Mouse (Mus musculus): ENCODE results near the gene Med19. TPM values are rescaled to one million over a fixed set of nuclear protein-coding genes. Genes with fewer than 3 reads are reported as not detected.

Gene Med19
- polyA plus RNA-seq, 1 experiment = 5.1 TPM

DNA sequence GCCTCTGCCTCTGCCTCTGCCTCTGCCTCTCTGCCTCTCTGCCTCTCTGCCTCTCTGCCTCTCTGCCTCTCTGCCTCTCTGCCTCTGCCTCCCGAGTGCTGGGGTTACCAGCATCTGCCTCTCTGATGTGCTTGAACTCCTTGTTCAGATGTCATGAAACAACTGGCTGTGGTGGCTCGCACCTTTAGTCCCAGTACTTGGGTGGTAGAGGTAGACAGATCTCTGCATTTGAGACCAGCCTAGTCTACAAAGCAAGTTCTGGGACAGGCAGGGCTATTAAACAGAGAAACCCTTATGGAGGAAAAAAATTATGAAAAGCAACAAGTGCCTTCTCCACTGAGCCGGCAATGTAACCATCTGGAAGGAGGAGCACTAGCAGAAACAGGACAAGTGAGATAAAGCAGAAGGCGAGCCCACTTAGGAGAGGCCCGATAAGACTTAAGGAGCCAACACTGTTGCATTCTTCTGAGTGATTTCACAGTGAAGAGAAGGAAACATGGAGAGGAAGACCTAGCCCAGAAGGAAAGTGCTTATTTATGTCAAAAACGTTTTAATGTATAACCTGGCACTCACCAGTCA, 4.5 kb downstream of the Med19 start:
- no peak overlapping the region for H3K27ac ChIP-seq (ENCODE audit: insufficient read depth, low read depth, low read length)
- H3K36me3 ChIP-seq (ENCODE audit: control insufficient read depth, insufficient read depth, low read length) = peaks cover 23% of the 10 kb centered on the region
- no peak for TF ChIP-seq POLR2A (IDR thresholded peaks at IDR 0.05; ENCODE audit: low read depth, low read length)
- no peak for TF ChIP-seq CTCF (IDR thresholded peaks at IDR 0.05; ENCODE audit: extremely low read depth, insufficient read length, insufficient replicate concordance, low read depth, low read length)
- no peaks in the 10 kb centered on the region for H3K4me1 ChIP-seq (ENCODE audit: control insufficient read depth, insufficient read depth, insufficient read length, low read length)
- H3K27me3 ChIP-seq (ENCODE audit: control insufficient read depth, insufficient read depth, low read length) = no peaks in the 10 kb centered on the region
- 42% methylated on average over 6 of the region's 6 CpGs for WGBS
- H3K4me3 ChIP-seq (ENCODE audit: low read depth, low read length) = no peak overlapping the region

DNA sequence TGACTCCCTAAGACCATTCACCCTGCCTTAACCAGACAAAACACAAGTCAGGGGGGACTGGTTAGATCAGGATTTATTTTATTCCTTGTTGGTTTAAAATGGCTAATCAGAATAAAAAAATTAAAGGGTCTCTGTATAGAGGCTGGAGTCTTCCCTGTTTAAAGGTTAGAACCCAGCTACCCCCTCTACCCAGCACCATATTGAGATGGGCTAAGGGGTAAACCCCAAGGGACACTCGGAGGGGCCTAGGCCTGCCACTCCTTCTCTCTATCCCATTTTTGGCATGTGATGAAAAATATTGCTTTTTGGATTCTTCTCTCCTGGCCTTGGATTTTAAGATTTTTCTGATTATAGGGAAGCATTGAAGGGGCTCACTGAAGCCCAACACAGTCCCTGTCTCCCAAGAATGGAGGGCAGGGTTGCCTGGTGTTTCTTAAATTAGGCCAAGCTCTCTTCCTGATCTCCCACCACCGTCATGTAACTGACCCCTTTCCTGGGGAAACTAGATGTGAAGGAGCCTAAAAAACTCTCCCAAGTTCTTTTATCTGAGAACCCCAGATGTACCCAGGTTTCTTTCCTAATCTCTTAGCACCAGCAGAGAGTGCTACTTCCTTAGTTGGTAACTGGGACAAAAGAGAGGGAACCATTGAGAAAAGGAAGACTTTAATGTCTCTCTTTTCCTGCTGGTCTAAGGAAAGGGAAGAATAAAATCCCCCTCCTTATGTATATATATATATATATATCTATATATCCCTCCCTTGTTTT, 10.1 kb downstream of the Med19 start:
- Histone ChIP-seq H3K27me3 (ENCODE audit: control insufficient read depth, insufficient read depth, low read length) (no peaks in the 10 kb centered on the region), H3K27ac (ENCODE audit: insufficient read depth, low read depth, low read length) (no peak overlapping the region), H3K36me3 (ENCODE audit: control insufficient read depth, insufficient read depth, low read length) (peaks cover 61% of the 10 kb centered on the region), H3K4me1 (ENCODE audit: control insufficient read depth, insufficient read depth, insufficient read length, low read length) (no peaks in the 10 kb centered on the region), H3K4me3 (ENCODE audit: low read depth, low read length) (no peak overlapping the region)
- TF ChIP-seq POLR2A (IDR thresholded peaks at IDR 0.05; ENCODE audit: low read depth, low read length) (no peak), CTCF (IDR thresholded peaks at IDR 0.05; ENCODE audit: extremely low read depth, insufficient read length, insufficient replicate concordance, low read depth, low read length) (no peak)
- WGBS = 79% methylated on average over 2 of the region's 2 CpGs

DNA sequence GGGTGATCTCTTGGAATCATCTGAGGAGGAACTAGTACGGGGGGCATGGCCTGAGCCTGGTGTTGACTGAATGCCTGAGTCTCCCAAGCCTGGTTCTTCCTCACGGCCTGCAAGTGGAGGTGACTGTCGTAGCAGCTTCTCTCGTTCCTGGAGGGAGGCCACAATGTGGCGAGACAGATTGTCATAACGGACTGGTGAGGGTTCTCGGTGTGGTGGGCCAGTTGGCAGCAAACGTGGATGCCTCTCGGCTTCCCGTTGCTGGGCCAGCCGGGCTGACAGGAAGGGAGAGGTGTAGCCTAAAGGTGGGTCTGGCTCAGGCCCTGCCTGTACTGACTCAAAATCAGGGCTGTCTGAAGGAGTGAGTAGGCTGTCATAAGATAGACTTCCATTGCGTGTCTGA, 11.8 kb downstream of the Med19 start:
- Histone ChIP-seq H3K27me3 (ENCODE audit: control insufficient read depth, insufficient read depth, low read length) (no peaks in the 10 kb centered on the region), H3K4me3 (ENCODE audit: low read depth, low read length) (no peak overlapping the region), H3K27ac (ENCODE audit: insufficient read depth, low read depth, low read length) (no peak overlapping the region), H3K36me3 (ENCODE audit: control insufficient read depth, insufficient read depth, low read length) (peaks cover 72% of the 10 kb centered on the region), H3K4me1 (ENCODE audit: control insufficient read depth, insufficient read depth, insufficient read length, low read length) (no peaks in the 10 kb centered on the region)
- WGBS = 89% methylated on average over 12 of the region's 12 CpGs
- TF ChIP-seq POLR2A (IDR thresholded peaks at IDR 0.05; ENCODE audit: low read depth, low read length) (no peak), CTCF (IDR thresholded peaks at IDR 0.05; ENCODE audit: extremely low read depth, insufficient read length, insufficient replicate concordance, low read depth, low read length) (no peak)

DNA sequence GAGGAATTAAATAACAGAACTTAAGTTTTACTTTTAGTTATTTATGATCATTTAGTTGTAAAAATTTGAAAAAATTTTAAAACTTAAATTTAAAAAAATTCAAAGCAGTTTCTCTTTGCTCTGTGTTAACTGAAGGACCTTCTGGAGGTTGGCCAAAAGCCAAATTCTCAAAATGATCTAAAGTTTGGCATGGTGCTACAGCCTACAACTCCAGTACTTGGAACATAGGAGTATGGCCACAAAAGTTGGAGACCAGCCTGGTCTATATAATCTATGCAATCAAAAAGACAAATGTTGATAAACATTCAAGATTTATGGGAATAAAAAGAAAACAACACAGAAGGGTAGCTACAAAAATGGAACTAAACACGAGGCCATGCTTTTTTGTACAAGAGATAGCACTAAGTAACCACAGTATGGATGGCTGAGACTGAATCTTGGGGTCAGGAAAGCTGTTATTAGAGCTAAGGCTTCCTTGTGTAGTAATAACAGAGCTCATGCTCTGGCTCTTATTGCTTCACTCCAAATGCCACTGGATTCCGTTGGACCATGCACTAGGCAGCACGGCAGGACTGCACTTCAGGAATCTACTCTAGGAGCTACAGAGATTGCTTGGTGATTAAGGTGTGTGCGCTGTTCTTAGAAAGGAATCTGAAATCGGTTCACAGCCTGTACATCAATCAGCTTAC, 16.9 kb downstream of the Med19 start:
- peaks cover 58% of the 10 kb centered on the region for H3K36me3 ChIP-seq (ENCODE audit: control insufficient read depth, insufficient read depth, low read length)
- no peak overlapping the region for H3K27ac ChIP-seq (ENCODE audit: insufficient read depth, low read depth, low read length)

DNA sequence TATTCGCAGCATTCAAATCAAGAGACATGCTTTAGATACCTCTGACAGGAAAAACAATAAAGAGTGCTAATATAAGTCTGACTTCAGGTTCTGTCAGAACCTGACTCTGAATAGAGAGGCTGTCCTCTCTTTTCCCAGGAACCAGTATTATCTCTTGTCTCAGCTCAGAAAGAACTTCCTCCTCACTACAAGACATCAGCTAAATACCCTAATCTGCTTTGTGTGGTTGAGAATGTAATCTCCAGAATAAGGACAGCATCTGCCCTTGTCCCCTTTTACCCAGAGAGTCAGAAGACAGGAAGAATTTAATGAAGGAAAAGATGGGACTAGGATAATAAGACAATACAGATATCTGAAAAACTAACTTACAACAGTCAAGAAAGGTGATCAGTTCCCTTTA, 25.3 kb downstream of the Med19 start:
- WGBS = 88% methylated on average over 1 of the region's 1 CpGs
- Histone ChIP-seq H3K27me3 (ENCODE audit: control insufficient read depth, insufficient read depth, low read length) (no peaks in the 10 kb centered on the region), H3K36me3 (ENCODE audit: control insufficient read depth, insufficient read depth, low read length) (peaks cover 29% of the 10 kb centered on the region), H3K4me3 (ENCODE audit: low read depth, low read length) (no peak overlapping the region), H3K27ac (ENCODE audit: insufficient read depth, low read depth, low read length) (no peak overlapping the region), H3K4me1 (ENCODE audit: control insufficient read depth, insufficient read depth, insufficient read length, low read length) (peaks cover 3% of the 10 kb centered on the region; the same call in 1 of the 2 replicates)
- no peak for TF ChIP-seq CTCF (IDR thresholded peaks at IDR 0.05; ENCODE audit: extremely low read depth, insufficient read length, insufficient replicate concordance, low read depth, low read length)
- TF ChIP-seq POLR2A (IDR thresholded peaks at IDR 0.05; ENCODE audit: low read depth, low read length) = no peak

More for the DNA sequence above, 16.9 kb downstream of the Med19 start:
- no peaks in the 10 kb centered on the region for H3K4me1 ChIP-seq (ENCODE audit: control insufficient read depth, insufficient read depth, insufficient read length, low read length)
- 82% methylated on average over 5 of the region's 5 CpGs for WGBS
- TF ChIP-seq POLR2A (IDR thresholded peaks at IDR 0.05; ENCODE audit: low read depth, low read length) = no peak
- TF ChIP-seq CTCF (IDR thresholded peaks at IDR 0.05; ENCODE audit: extremely low read depth, insufficient read length, insufficient replicate concordance, low read depth, low read length) = no peak
- no peaks in the 10 kb centered on the region for H3K27me3 ChIP-seq (ENCODE audit: control insufficient read depth, insufficient read depth, low read length)
- no peak overlapping the region for H3K4me3 ChIP-seq (ENCODE audit: low read depth, low read length)

DNA sequence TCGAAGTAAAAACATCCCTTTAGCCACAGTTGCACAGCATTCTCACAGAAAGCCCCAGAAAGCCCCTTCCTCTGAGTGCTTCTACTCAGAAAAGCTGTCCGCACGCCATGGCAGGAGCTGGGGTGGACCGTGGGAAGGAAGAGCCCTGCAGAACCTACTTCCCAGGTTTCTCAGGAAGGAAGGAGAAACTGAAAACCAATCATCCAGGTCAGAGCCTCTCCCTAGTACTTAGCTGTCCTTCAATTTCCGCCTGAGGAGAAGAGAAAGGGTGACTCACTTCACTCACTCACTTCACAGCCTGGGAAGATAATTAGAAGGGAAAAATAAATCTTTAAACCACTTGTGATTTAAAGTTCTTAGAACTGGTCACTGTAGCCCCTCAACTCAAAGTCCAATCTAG, 26.1 kb downstream of the Med19 start:
- Histone ChIP-seq H3K27me3 (ENCODE audit: control insufficient read depth, insufficient read depth, low read length) (no peaks in the 10 kb centered on the region), H3K4me3 (ENCODE audit: low read depth, low read length) (no peak overlapping the region), H3K27ac (ENCODE audit: insufficient read depth, low read depth, low read length) (peak overlapping the region; percentile 36; the same call in 1 of the 2 replicates), H3K4me1 (ENCODE audit: control insufficient read depth, insufficient read depth, insufficient read length, low read length) (peaks cover 3% of the 10 kb centered on the region; the same call in 1 of the 2 replicates), H3K36me3 (ENCODE audit: control insufficient read depth, insufficient read depth, low read length) (peaks cover 30% of the 10 kb centered on the region)
- no peak for TF ChIP-seq POLR2A (IDR thresholded peaks at IDR 0.05; ENCODE audit: low read depth, low read length)
- TF ChIP-seq CTCF (IDR thresholded peaks at IDR 0.05; ENCODE audit: extremely low read depth, insufficient read length, insufficient replicate concordance, low read depth, low read length) = no peak
- WGBS = 75% methylated on average over 5 of the region's 5 CpGs

DNA sequence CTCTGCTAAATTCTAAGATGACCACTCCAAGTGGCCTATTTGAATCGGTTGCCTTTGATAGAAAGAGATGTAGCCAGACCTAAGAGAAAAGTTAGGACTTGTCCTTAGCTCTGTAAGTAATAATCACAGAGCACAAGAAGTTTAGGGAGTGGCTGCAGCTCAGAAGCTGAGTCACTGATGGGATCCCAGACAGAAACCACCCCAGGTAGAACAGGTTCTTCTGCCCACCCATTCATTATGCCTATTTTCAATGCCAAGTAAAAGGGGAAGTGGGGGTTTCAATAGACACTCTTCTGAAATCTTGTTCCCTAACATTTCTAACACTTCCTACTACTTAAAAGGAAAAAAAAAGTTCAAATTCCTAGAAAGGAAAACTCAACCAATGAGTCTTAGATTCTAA, 27.1 kb downstream of the Med19 start:
- Histone ChIP-seq H3K36me3 (ENCODE audit: control insufficient read depth, insufficient read depth, low read length) (peaks cover 35% of the 10 kb centered on the region), H3K27me3 (ENCODE audit: control insufficient read depth, insufficient read depth, low read length) (no peaks in the 10 kb centered on the region), H3K4me3 (ENCODE audit: low read depth, low read length) (no peak overlapping the region), H3K4me1 (ENCODE audit: control insufficient read depth, insufficient read depth, insufficient read length, low read length) (peaks cover 3% of the 10 kb centered on the region; the same call in 1 of the 2 replicates), H3K27ac (ENCODE audit: insufficient read depth, low read depth, low read length) (no peak overlapping the region; the same call in 1 of the 2 replicates)
- WGBS = 53% methylated on average over 1 of the region's 1 CpGs
- TF ChIP-seq POLR2A (IDR thresholded peaks at IDR 0.05; ENCODE audit: low read depth, low read length) = no peak
- no peak for TF ChIP-seq CTCF (IDR thresholded peaks at IDR 0.05; ENCODE audit: extremely low read depth, insufficient read length, insufficient replicate concordance, low read depth, low read length)
